Mouse (Mus musculus) adrenal gland, adult 8-10 months (tissue): ENCODE measurements at regions not wholly inside any gene's neighbourhood (a gene's known extent, or its start where the extent isn't known, plus 50 kb on each side); places are given as distances from the start of the nearest gene placed in this dataset.

Experiments used
- DNase-seq: peaks from one replicate; pipeline ENCODE4 v3.0.0; 2022

GRCm38 (mm10) chr10:38269136-38269535 is 552.4 kb downstream of the Rfpl4b start:
- DNase-seq = peak; percentile 3

GRCm38 (mm10) chr10:38265564-38265963 is 556.0 kb downstream of the Rfpl4b start:
- DNase-seq = no peak

- DNase-seq = no peak
Measured at GRCm38 (mm10) chr10:38246821-38247220, 574.8 kb downstream of the Rfpl4b start.
